Mouse (Mus musculus): ENCODE results near the gene Efhd2. TPM values are rescaled to one million over a fixed set of nuclear protein-coding genes. Genes with fewer than 3 reads are reported as not detected.

Efhd2 gene
- polyA plus RNA-seq, 1 experiment from 2014 or later: 112 TPM

DNA sequence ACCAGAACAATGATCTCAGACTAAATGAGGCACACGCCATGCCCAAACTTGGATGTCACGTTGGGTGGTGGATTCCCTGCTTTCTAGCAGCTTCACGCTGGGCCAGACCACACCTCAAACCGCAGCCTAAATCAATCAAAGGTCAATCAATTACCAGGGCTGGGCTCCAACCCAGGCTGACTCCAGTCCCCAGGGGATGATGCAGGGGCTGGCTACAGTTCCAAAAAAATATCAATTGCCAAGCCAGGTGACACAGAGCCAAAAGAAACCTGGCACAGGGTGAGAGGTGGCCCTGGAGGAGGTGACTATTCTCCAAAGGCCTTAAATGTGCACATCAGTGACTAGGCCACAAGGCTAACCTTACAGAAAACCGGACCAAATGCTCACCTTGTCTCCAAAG, 9.1 kb downstream of the Efhd2 start:
- Histone ChIP-seq H3K4me1 (peaks cover 37% of the 10 kb centered on the region), H3K27ac (replicated peaks) (no peak overlapping the region), H3K4me3 (no peak overlapping the region), H3K9ac (replicated peaks) (no peak overlapping the region), H3K27me3 (no peaks in the 10 kb centered on the region), H3K9me3 (0 out of 2 replicates have a peak, but pooled peaks cover 4% of the 10 kb centered on the region), H3K4me2 (replicated peaks) (no peak overlapping the region), H3K36me3 (peaks cover 30% of the 10 kb centered on the region)
- 87% methylated on average over 5 of the region's 5 CpGs for WGBS
- no peak for ATAC-seq (ENCODE audit: low FRiP score, low read depth)

DNA sequence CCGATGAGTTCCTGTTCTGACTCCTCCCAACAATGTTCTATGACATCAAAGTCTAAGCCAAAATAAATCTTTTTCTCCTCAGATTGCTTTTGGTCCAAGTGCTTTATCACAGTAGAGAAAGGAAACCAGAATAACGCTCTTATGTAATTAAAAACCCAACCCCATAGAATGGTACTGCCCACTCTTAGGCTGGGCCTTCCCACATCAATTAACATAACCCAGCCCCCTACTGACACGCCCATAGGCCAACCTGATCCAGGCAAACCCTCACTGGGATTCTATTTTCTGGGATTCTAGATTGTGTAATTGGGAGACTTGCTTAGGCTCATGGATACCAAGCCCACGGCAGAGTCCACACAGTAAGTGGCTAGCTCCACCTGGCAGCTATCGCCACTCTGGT, 9.7 kb downstream of the Efhd2 start:
- no peak for ATAC-seq (ENCODE audit: low FRiP score, low read depth)
- H3K27ac ChIP-seq (replicated peaks): no peak overlapping the region
- no peak overlapping the region for H3K4me3 ChIP-seq
- peaks cover 31% of the 10 kb centered on the region for H3K4me1 ChIP-seq
- H3K9me3 ChIP-seq: 0 out of 2 replicates have a peak, but pooled peaks cover 4% of the 10 kb centered on the region
- H3K36me3 ChIP-seq: peaks cover 31% of the 10 kb centered on the region
- no peaks in the 10 kb centered on the region for H3K27me3 ChIP-seq
- H3K4me2 ChIP-seq (replicated peaks): no peak overlapping the region
- 94% methylated on average over 5 of the region's 5 CpGs for WGBS
- H3K9ac ChIP-seq (replicated peaks): no peak overlapping the region

DNA sequence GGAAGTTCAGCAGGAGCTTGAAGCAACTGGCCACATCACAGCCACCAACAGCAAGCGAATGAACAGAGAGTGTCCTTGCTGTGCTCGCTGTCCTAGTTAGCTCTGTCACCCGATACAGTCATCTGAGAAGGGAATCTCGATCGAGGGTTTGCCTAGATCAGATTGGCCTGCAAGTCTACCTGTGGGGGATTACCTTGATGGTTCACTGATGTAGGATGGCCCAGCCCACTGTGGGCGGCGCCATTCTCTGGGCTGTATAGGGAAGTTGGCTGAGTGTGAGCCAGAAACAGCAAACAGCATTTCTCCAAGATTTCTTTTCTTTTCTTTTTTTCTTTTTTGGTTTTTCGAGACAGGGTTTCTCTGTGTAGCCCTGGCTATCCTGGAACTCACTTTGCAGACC, 10.2 kb downstream of the Efhd2 start:
- Histone ChIP-seq H3K4me2 (replicated peaks) (no peak overlapping the region), H3K9me3 (0 out of 2 replicates have a peak, but pooled peaks cover 4% of the 10 kb centered on the region), H3K27me3 (no peaks in the 10 kb centered on the region), H3K4me3 (no peak overlapping the region), H3K27ac (replicated peaks) (no peak overlapping the region), H3K9ac (replicated peaks) (no peak overlapping the region), H3K36me3 (peaks cover 36% of the 10 kb centered on the region), H3K4me1 (peaks cover 26% of the 10 kb centered on the region)
- 98% methylated on average over 8 of the region's 8 CpGs for WGBS
- no peak for ATAC-seq (ENCODE audit: low FRiP score, low read depth)

DNA sequence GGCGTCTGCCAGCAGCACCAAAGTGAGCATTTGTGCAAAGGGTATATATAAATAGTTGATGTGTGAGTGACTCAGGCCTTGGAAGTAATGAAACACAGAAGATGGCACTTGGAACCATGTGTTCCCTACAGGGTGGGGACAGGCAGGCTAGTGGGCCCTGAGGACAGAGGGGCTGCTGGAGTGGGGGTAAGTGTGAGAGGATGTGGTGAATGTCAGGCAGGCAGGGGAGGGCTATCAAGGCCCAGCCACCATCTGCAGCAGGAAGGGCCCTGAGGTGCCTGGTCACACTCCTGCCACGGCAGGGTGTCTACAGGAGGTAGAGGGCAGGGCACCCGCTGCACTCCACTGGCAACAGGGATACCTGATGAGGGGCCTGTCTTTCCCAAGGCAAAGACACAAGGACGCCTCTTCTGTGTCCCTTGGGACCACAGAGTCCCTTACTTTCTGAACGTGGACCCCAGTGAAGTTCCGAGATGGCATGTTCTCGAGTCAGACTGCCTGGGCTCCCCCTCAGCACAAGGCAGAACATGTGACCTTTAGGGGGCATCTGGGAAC, 10.9 kb downstream of the Efhd2 start:
- WGBS: 90% methylated on average over 7 of the region's 7 CpGs
- Histone ChIP-seq H3K36me3 (peaks cover 43% of the 10 kb centered on the region), H3K4me1 (peaks cover 24% of the 10 kb centered on the region), H3K4me2 (replicated peaks) (no peak overlapping the region), H3K4me3 (no peak overlapping the region), H3K27ac (replicated peaks) (no peak overlapping the region), H3K9ac (replicated peaks) (no peak overlapping the region), H3K9me3 (0 out of 2 replicates have a peak, but pooled peaks cover 4% of the 10 kb centered on the region), H3K27me3 (no peaks in the 10 kb centered on the region)
- no peak for ATAC-seq (ENCODE audit: low FRiP score, low read depth)

DNA sequence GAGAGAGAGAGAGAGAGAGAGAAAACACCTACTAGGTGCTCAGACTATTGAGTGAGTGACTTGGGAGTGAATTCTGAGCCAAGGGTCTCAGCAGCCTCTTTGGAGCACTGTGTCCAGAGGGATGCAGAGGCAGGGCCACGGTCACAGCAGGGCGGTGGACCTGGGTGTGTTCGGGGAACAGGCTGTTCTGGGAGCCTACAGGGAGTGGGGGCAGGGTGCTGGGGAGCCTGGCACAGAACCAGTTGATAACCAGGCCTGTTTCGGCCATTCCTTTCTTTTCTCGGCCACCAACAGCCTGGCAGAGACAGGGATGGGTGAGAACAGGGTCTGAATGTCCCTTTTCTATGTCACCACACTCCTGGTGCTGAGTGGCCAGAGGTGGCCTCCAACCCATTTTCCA, 11.9 kb downstream of the Efhd2 start:
- H3K9ac ChIP-seq (replicated peaks): no peak overlapping the region
- H3K4me2 ChIP-seq (replicated peaks): no peak overlapping the region
- no peaks in the 10 kb centered on the region for H3K27me3 ChIP-seq
- WGBS: 82% methylated on average over 5 of the region's 5 CpGs
- no peak overlapping the region for H3K4me3 ChIP-seq
- ATAC-seq (ENCODE audit: low FRiP score, low read depth): no peak
- H3K36me3 ChIP-seq: peaks cover 47% of the 10 kb centered on the region
- H3K9me3 ChIP-seq: 0 out of 2 replicates have a peak, but pooled peaks cover 4% of the 10 kb centered on the region
- H3K4me1 ChIP-seq: peaks cover 17% of the 10 kb centered on the region
- no peak overlapping the region for H3K27ac ChIP-seq (replicated peaks)

DNA sequence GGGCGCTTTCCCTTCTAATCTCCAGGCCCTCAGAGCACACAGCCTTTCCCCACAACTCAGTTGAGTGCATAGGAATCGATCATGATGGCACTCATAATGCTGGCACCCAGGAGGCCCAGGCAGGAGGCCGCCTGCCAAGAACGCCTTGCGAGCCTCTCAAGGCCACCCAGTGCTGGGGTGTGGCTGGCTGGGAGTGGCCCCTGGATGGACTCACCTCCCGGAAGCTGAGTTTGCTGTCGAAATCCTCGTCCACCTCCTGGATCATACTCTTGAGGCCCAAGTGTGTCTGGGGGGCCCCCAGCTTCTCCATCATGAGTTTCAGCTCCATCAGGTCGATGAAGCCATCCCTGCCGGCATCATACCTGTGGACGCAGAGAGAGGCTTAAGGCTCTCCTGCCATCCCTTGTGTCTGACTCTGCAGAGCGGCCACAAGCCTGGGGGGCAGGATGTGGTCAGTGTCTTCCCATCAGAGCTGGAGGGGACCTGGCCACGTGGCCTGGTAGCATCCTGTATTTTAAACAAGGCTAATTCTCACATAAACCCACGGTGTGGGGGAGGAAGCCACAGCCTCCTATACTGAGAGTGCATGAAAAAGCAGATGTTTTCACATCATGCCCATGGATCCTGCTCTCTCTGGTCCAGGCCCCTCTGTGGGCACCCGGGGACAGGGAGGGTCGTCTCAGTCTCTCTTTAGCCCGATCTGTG, 13.0 kb downstream of the Efhd2 start:
- no peak overlapping the region for H3K4me3 ChIP-seq
- H3K27me3 ChIP-seq: no peaks in the 10 kb centered on the region
- no peak overlapping the region for H3K9ac ChIP-seq (replicated peaks)
- H3K4me2 ChIP-seq (replicated peaks): no peak overlapping the region
- ATAC-seq (ENCODE audit: low FRiP score, low read depth): no peak
- no peak overlapping the region for H3K27ac ChIP-seq (replicated peaks)
- H3K4me1 ChIP-seq: peaks cover 8% of the 10 kb centered on the region
- peaks cover 47% of the 10 kb centered on the region for H3K36me3 ChIP-seq
- H3K9me3 ChIP-seq: 0 out of 2 replicates have a peak, but pooled peaks cover 4% of the 10 kb centered on the region
- 92% methylated on average over 17 of the region's 17 CpGs for WGBS

DNA sequence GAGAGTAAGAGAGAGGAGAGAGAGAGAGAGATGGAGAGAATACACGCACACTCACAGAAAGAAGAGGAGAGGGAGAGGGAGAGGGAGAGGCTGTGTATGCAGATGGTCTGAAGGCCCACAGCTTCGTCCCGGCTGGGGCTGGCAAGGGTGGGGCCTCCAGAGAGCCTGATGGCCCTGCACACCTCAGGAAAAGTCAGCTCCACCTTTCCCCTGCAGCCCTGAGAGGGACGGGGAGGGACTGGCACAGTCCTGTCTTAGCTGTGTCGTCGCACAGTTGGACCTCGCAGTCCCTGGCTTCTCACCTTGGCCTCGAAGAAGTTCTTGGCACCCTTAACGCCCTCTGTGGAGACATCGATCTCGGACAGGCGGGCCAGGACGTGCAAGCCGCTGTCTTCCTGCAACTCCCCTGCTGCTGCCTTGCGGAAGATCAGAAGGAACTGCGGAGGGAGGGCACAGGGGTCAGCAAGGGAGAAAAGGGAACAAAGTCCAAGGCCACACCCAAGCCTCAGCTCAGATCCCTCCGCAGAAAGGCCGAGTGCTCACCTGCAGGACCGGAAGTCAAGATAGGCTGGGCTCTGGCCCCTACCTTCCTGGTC, 14.4 kb downstream of the Efhd2 start:
- Histone ChIP-seq H3K27ac (replicated peaks) (no peak overlapping the region), H3K9me3 (0 out of 2 replicates have a peak, but pooled peaks cover 4% of the 10 kb centered on the region), H3K4me3 (no peak overlapping the region), H3K27me3 (no peaks in the 10 kb centered on the region), H3K4me1 (0 out of 2 replicates have a peak, but pooled peaks cover 2% of the 10 kb centered on the region), H3K9ac (replicated peaks) (no peak overlapping the region), H3K4me2 (replicated peaks) (no peak overlapping the region), H3K36me3 (peaks cover 47% of the 10 kb centered on the region)
- 69% methylated on average over 19 of the region's 19 CpGs for WGBS
- ATAC-seq (ENCODE audit: low FRiP score, low read depth): no peak

DNA sequence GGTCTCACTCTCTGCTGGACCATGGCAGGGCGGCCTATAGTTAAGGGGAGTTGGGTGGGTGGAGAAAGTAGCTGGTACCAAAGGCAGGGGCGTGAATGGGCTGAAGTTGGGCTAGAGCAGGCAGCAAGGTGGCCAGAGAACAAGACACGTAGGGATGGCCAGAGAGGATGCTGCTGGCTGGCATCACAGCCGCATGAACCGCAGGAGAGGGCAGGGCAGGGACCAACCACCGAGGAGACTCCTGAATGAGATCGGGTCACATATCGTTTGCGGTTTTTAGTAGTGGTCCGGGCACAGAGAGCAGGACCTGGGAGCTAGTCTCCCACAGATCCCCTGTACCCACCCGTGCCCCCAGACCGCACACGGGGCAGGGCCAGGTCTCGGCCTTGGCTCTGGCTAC, 15.4 kb downstream of the Efhd2 start:
- H3K9me3 ChIP-seq: 0 out of 2 replicates have a peak, but pooled peaks cover 4% of the 10 kb centered on the region
- no peak overlapping the region for H3K9ac ChIP-seq (replicated peaks)
- 94% methylated on average over 14 of the region's 14 CpGs for WGBS
- H3K4me3 ChIP-seq: no peak overlapping the region
- no peak overlapping the region for H3K4me2 ChIP-seq (replicated peaks)
- H3K36me3 ChIP-seq: peaks cover 39% of the 10 kb centered on the region
- H3K27ac ChIP-seq (replicated peaks): no peak overlapping the region
- H3K27me3 ChIP-seq: no peaks in the 10 kb centered on the region
- 0 out of 2 replicates have a peak, but pooled peaks cover 2% of the 10 kb centered on the region for H3K4me1 ChIP-seq
- ATAC-seq (ENCODE audit: low FRiP score, low read depth): no peak

DNA sequence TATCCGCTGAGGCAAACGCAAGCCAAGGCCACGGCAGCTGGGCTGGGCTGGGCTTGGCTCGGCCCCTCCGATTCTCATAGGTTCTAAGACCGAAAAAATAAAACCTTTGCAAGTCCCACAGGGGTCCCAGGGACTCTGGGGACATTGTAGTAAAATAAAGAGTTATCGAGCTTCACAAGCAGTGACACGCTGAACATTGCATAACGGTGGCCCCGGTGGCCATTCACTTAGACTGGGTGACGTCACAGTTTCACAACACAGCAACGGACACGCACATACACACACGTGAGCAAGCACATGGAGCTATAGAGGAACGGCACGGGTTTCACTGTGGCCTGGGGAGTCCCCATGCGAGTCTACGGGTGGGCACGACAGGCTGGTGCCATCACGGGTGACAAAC, 16.2 kb downstream of the Efhd2 start:
- H3K4me2 ChIP-seq (replicated peaks): no peak overlapping the region
- H3K36me3 ChIP-seq: peaks cover 38% of the 10 kb centered on the region
- H3K4me1 ChIP-seq: 0 out of 2 replicates have a peak, but pooled peaks cover 2% of the 10 kb centered on the region
- no peak overlapping the region for H3K9ac ChIP-seq (replicated peaks)
- no peaks in the 10 kb centered on the region for H3K27me3 ChIP-seq
- 0 out of 2 replicates have a peak, but pooled peaks cover 4% of the 10 kb centered on the region for H3K9me3 ChIP-seq
- no peak overlapping the region for H3K27ac ChIP-seq (replicated peaks)
- no peak for ATAC-seq (ENCODE audit: low FRiP score, low read depth)
- WGBS: 93% methylated on average over 20 of the region's 20 CpGs
- no peak overlapping the region for H3K4me3 ChIP-seq

DNA sequence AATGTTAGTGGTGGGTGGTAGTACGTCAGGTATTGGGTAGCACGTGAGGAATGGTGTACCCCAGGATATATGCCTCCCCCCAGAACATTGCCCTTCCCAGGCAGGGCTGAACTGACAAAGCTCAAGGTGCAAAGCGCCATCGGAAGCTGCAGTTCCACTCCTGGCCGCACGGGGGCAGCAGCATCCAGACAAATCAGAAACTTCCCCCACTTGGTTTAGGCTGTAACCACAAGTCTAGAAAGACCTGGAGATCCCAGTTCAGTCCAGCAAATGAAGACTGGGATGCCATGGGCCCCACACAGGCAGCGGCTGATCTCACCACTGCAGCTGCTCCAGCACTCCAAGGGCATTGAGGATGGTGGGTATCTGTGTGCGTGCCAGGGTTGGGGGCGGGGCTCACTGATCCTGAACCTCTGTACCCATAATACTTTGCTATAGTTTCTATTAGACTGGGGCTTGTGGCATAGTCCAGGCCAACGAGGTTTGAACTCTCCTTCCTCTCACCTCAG, 17.2 kb downstream of the Efhd2 start:
- Histone ChIP-seq H3K9ac (replicated peaks) (no peak overlapping the region), H3K9me3 (0 out of 2 replicates have a peak, but pooled peaks cover 4% of the 10 kb centered on the region), H3K4me1 (0 out of 2 replicates have a peak, but pooled peaks cover 2% of the 10 kb centered on the region), H3K27me3 (no peaks in the 10 kb centered on the region), H3K4me3 (no peak overlapping the region), H3K36me3 (peaks cover 38% of the 10 kb centered on the region), H3K4me2 (replicated peaks) (no peak overlapping the region), H3K27ac (replicated peaks) (no peak overlapping the region)
- ATAC-seq (ENCODE audit: low FRiP score, low read depth): peak; percentile 79
- 20% methylated on average over 10 of the region's 10 CpGs for WGBS

DNA sequence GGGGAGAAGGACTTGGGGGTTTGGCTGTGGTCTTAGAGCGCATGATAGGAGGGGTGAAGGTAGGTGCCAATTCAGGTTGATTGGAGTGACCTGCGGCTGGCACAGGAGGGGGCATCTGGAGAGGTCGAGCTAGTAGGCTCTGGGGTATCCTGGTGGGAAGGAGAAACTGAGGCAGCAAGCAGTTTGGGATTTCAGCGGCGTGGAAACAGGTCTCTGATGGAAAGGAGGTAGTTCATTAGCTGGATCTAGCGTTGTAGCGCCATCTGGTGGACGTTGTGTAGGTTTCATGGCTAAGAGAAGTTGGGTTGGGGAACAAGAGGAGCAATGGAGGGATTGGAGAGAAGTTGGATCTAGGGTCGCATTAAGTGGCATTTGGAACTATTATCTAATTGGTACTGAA, 21.3 kb downstream of the Efhd2 start:
- no peak for ATAC-seq (ENCODE audit: low FRiP score, low read depth)
- Histone ChIP-seq H3K9ac (replicated peaks) (no peak overlapping the region), H3K4me2 (replicated peaks) (no peak overlapping the region), H3K27me3 (no peaks in the 10 kb centered on the region), H3K36me3 (peaks cover under 1% of the 10 kb centered on the region; the same call in 1 of the 2 replicates), H3K4me1 (0 out of 2 replicates have a peak, but pooled peaks cover 2% of the 10 kb centered on the region), H3K9me3 (no peaks in the 10 kb centered on the region), H3K27ac (replicated peaks) (no peak overlapping the region), H3K4me3 (no peak overlapping the region)
- WGBS: 80% methylated on average over 9 of the region's 9 CpGs

DNA sequence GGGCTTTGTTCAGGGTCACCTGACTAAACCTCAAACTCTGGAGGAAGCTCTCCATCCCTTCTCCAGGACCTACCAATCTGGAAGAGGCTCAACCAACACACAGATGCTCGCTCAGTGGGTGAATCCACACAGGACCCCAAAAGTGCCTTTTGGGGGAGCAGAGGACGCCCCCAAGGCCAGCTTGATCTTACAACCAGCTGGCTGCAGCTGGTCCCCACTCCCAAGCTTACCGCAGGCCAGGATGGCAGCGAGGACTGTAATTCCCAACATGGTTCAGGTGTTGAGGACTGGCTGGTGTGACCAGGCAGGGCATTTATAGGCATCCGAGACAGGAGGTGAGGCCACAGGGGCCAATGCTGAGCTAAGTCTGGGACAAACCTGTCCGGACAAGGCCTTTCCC, 28.7 kb downstream of the Efhd2 start, which contains the start of gene Ctrc:
Gene Ctrc, minus strand, starts transcription at position 361 of the 400 bp plus-strand sequence.
- H3K4me2 ChIP-seq (replicated peaks): no peak within 1 kb of the TSS
- 86% methylated on average over 6 of the region's 6 CpGs for WGBS
- no peaks in the 10 kb centered on the region for H3K36me3 ChIP-seq
- H3K4me1 ChIP-seq: no peaks in the 10 kb centered on the region
- no peaks in the 10 kb centered on the region for H3K9me3 ChIP-seq
- H3K4me3 ChIP-seq: no peak within 1 kb of the TSS
- H3K27me3 ChIP-seq: no peaks in the 10 kb centered on the region
- no peak for ATAC-seq (ENCODE audit: low FRiP score, low read depth)
- no peak within 1 kb of the TSS for H3K27ac ChIP-seq (replicated peaks)
- no peak within 1 kb of the TSS for H3K9ac ChIP-seq (replicated peaks)
